Mouse (Mus musculus) regulatory T cell (primary cell): ENCODE results near the gene Pkn2.

Experiments
- in situ Hi-C: fragments of 300-600 bp; cut with MboI, MseI; formaldehyde crosslinking; loops from one replicate; pipeline ENCODE4 v1.15.1; 2025; ENCODE audit warnings: high pct_unique_total_duplicates

The Pkn2 gene

DNA sequence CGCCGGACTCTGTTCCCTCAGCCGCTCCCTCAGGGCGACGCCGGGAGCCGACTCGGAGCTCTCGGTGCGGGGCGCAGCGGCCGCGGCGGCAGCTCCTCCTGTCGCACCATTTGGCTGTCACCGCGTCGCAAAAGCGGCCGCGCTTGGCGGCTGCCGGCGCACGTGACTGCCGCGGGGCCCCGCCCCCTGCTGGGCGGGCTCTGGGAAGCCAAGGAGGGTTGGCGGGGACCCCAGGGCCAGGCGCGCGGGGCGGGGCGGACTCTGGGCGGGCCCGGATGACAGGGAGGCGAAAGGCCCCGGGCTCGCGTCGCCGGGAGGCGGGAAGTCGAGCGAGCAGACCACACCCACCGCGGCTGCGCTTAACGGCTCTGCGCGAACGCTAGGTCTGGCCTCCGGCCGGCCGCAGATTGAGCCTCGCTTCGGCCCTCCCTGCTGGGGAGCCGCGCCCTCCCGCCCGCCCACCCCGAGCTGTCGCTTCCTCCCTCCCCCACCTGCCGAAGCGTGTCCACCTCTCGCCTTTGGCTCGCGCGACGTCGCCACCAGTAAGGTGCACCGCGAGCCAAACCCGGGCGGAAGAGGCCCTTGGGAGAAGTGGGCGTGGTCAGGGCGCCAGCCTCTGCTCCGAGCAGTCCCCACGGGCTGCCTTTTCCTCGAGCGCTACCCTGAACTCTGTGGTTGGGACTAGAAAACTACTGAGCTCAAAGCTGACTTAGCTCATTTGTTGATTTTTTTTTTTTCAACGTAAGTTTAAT lies at the start of gene Pkn2:
Pkn2 (minus strand) TSS at position 133 of the 752 bp plus-strand sequence.
- in situ Hi-C loops: no loop called here

DNA sequence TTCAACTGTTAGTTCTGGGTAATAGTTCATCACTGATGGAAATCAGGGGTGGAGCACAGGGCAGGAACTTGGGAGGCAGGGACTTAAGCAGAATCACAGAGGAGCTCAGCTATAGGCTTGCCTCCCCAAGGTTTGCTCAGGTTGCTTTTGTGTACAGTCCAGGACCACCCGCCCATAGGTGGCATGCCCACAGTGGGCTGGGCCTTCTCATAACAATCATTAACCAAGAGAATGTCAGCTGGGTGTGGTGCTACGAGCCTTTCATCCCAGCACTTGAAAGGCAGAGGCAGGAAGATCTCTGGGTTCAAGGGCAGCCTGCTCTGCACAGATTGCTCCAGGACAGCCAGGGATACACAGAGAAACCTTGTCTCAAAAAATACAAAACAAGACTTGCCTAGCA lies 48.1 kb upstream of the Pkn2 start:
- in situ Hi-C loops: no loop called here

DNA sequence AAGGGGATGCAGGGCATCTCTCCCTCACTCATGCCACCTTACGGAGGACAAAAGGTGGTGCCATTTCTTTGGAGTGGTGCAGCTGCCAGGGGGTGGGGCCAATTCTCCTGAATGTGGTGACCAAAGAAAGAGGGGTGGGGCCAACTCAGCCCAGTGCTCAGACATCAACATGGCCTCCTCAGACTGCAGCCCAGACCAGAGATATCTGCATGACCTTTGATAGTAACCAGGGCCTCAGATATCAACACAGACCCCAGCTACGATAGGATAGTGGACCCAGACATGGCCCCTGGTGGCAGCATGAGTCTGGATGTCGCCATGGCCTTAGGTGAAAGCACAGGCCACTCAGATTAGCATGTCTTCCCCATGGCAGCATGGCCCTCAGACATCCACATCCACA lies 45.5 kb upstream of the Pkn2 start:
- in situ Hi-C loops: no loop called here

DNA sequence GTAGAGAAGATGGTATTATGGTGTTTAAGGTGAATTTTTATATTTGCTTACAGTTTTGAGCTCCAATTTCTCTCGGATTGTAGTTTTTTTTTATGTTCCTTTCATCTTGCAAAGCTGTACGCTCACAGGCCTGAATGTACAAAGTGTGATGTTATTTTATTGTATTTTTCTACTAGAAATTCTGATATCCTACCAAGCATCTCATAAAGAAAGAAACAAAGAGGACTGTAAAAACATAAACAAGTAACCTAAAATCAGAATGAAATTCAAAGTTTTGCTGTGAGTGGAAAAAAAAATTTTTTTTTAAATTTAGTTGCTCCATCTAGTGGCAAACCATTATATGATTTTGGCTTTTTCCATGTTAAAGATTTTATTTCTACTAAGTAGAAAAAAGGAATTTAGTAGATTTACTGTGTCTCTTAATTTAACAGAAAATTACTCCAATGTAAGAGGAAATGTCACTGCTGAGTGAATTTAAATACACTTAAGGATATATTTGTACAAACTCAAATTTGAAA lies 43.1 kb upstream of the Pkn2 start:
- in situ Hi-C loops: no loop called here

DNA sequence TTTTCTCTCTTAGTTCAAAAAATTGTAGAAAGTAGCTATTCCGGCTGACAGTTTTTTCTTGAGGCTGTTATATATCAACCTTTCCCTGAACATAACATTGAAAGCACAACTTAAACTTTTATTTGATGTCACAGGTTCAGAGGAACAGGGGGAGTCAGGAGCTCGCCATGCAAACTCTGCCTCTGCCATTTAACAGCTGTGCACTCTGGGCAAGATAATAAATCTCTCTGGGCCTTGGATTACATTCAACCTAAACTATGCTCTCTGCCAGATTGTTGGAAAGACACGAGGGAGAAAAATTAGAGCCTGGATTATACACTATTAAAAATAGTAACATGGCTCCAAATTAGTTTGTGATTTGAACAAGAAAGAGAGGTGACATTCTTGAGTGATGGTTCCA lies 37.3 kb upstream of the Pkn2 start:
- in situ Hi-C loops: no loop called here

- in situ Hi-C loops: no loop called here
Measured at GRCm38 (mm10) chr3:142917760-142918439, 36.1 kb upstream of the Pkn2 start.

DNA sequence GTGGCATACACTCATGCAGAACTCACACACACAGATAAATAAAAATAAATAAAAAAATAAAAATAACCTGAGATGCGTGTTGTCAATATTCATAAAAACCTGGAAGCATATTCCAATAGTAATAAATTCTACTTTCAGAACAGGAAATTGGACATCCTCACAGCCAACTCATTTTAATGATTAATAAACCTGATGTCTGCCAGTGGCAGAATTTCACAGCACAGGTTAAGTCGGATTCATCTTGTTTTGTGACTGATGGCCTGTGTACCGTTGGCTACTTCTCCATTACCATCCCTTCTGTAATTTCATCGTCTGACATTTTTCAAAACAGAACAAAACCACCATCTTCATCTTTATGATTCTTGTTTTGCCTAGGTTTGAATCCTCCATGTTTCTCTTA lies 35.4 kb upstream of the Pkn2 start:
- in situ Hi-C loops: no loop called here

- in situ Hi-C loops: no loop called here
Measured at GRCm38 (mm10) chr3:142913295-142913694, 31.5 kb upstream of the Pkn2 start.

DNA sequence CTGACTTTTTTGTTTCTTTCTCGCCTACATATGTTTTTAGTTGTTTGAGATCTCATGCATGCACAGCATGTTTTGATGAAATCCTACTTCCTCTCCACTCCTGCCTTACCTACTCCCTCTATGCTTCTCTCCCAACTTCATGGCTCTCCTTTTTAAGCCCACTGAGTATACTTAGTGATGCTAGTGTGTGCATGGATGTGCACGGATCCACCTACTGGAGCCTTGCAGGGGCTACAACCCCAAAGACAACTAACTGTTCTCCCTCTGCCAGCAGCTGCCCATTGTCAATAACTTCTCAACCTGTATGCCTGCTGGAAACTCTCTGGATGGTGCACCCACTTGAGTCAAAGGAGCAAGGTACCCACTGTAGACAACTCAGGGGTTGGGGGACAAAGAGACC lies 17.9 kb upstream of the Pkn2 start:
- in situ Hi-C loops: no loop called here

- in situ Hi-C loops: no loop called here
Measured at GRCm38 (mm10) chr3:142898949-142899396, 17.2 kb upstream of the Pkn2 start.

DNA sequence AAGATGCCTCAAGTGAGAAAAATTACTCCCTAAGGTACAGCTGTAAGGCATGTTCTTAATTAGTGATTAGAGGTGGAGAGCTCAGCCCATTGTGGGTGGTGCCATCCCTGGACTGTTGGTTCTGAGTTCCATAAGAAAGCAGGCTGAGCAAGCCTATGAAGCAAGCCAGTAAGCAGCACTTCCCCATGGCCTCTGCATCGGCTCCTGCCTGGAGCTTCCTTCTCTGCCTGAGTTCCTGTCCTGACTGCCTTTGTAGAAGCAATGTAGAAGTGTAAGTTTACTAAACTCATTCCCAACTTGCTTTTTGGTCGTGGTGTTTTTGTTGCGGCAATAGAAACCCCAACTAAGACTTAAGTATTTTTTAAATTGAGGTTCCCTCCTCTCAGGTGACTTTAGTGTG lies 8.6 kb upstream of the Pkn2 start:
- in situ Hi-C loops: no loop called here

GRCm38 (mm10) chr3:142886963-142887362 lies 5.2 kb upstream of the Pkn2 start:
- in situ Hi-C loops: no loop called here

- in situ Hi-C loops: no loop called here
Measured at GRCm38 (mm10) chr3:142884594-142884993, 2.8 kb upstream of the Pkn2 start.

DNA sequence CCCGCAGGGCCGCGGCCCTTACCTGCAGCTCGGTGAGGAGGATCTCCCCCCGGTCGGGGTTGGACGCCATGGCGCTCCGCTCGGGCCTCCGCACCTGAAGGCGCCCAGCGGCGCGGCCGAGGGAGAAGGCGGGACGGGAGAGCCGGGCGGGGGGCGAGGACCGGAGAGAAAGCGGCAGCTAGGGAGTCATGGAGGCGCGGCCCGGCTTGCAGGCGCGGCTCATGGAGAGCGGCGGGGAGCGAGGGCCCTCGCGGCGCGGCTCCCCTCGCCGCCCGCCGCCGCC lies 274 bp downstream of the Pkn2 start:
- in situ Hi-C loops: no loop called here

DNA sequence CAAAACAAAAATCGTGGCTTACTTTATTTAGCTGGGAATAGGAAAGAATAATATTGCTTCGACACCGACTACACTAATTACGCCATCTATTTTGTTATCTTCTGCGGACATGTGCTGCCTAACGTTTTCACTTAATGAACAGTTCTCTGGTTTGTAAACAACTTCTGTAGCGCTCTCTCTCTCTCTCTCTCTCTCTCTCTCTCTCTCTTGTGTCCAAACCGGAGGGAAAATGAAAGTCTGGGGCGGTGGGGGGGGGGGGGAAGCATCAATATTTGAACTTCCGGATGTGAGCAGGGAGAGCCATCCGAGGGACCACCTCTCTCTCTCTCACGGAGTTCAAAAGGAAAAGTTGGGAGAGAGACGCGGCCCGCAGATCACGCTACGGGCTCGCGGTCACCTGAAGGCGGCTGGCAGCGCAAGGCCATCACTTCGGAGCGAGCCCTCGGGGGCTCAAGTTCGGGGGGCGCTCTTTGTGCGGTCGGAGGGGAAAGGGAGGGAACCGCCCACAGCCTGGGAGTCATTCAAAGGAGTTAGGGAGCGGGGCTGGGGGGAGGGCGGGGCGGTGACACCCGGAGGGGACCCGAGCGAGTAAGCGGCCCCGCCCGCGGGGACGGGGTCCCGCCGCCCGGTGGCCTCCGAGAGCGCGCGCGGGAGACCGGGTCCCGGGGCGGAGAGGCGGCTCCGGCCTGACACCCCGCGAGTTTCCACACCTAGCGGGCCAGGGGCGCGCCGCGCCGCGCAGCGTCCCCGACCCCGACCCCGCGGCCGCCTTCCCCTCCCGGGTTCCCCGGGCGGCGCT lies 815 bp downstream of the Pkn2 start:
- in situ Hi-C loops: no loop called here

GRCm38 (mm10) chr3:142863236-142863635 lies 18.6 kb downstream of the Pkn2 start:
- in situ Hi-C loops: no loop called here

GRCm38 (mm10) chr3:142856832-142857231 lies 25.0 kb downstream of the Pkn2 start:
- in situ Hi-C loops: no loop called here

GRCm38 (mm10) chr3:142855961-142856472 lies 25.8 kb downstream of the Pkn2 start:
- in situ Hi-C loops: no loop called here

GRCm38 (mm10) chr3:142852911-142853310 lies 28.9 kb downstream of the Pkn2 start:
- in situ Hi-C loops: no loop called here

DNA sequence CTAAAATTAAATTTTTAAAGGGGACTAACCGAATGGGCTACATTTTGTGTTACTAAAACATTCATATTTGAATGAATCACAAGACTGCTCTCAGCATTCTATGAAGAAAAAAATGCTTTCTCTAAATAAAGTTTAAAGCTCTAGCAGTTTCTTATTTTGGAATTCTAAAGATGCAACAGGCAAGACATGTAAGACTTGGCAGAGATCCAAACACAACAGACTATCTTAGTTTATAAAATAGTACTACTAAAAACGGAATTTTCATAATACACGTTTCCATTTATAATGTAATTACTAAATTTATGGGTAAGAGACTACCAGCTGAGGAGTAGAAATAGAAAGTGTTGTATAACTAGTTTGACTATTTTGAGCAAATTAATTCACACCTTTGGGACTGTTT lies 30.2 kb downstream of the Pkn2 start:
- in situ Hi-C loops: no loop called here

GRCm38 (mm10) chr3:142839961-142840360 lies 41.8 kb downstream of the Pkn2 start:
- in situ Hi-C loops: no loop called here

DNA sequence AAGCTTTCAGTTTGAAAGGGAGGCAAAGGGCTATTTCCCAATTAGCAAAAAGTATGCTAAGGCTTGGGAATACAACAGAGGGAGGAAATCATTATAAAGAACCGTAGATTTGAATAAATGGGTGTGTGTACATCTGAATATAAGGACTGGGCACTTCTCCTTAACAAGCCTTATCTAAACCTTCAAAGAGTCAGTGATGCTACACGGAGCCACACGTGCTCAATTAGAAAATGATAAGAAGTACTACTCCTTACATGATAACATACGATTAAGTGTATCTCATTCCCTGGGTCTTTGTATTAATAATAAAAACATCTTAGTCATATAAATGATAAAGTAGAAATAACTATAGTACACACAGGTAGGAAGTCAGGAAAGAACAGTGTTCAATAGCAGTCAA lies 47.0 kb downstream of the Pkn2 start:
- in situ Hi-C loops: no loop called here
